Mouse (Mus musculus) lung, postnatal 0 days (tissue): ENCODE measurements at regions not wholly inside any gene's neighbourhood (a gene's known extent, or its start where the extent isn't known, plus 50 kb on each side); places are given as distances from the start of the nearest gene placed in this dataset.

Experiments
- CTCF ChIP-seq: IDR thresholded peaks from 2 replicates; pipeline ENCODE4 v1.5.1; 2016; ENCODE audit warnings: antibody characterized with exemption, mild to moderate bottlenecking
- EP300 ChIP-seq: IDR thresholded peaks from 2 replicates; pipeline ENCODE4 v1.6.1; 2016; ENCODE audit warnings: antibody characterized with exemption, mild to moderate bottlenecking, control low read depth

DNA sequence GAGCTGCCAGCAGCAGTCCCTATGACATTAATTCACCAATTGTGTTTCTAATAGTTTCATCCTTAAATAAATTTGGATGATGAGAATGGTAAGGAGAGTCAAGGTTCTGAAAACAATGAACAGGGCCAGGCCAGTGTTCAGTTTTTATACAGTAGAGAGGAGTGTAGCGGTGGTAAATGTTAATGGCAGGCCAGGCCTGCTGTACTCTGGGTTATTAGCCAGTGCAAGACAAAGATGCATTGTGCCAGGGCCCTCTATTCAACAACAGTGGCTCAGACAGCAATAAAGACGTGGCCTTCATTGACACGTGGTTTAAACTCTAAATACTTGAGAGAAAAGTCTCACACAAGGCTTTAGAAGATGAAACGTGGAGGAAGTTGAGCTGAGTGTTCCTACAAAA lies 169.5 kb downstream of the Pou4f1 start:
- TF ChIP-seq CTCF (no peak), EP300 (no peak)
